Mouse (Mus musculus): Measurements from ENCODE around the gene Nos3. TPM values are rescaled to one million over a fixed set of nuclear protein-coding genes. Genes with fewer than 3 reads are reported as not detected.

The Nos3 gene
- polyA plus RNA-seq, 1 experiment from 2014 or later, result 26.5 TPM

GRCm38 (mm10) chr5:24334749-24335148, 29.9 kb upstream of the Nos3 start:
- peak; percentile 56 for DNase-seq (ENCODE audit: low spot score)
- Histone ChIP-seq H3K4me1 (ENCODE audit: insufficient read depth, low read depth, low read length) (peaks cover 6% of the 10 kb centered on the region; the same call in 1 of the 2 replicates), H3K4me3 (ENCODE audit: low read depth, low read length) (no peak overlapping the region), H3K27me3 (replicated peaks; ENCODE audit: insufficient read depth, low read length) (no peaks in the 10 kb centered on the region), H3K9me3 (ENCODE audit: low read length) (no peaks in the 10 kb centered on the region), H3K9ac (replicated peaks; ENCODE audit: low read depth) (no peak overlapping the region), H3K4me2 (replicated peaks; ENCODE audit: low read depth, low read length) (no peak overlapping the region), H3K36me3 (ENCODE audit: insufficient read depth, low read length) (no peaks in the 10 kb centered on the region), H3K27ac (ENCODE audit: low read length) (peak overlapping the region; percentile 51; the same call in 1 of the 2 replicates)
- TF ChIP-seq CTCF (IDR thresholded peaks at IDR 0.05) (no peak), EP300 (IDR thresholded peaks at IDR 0.05) (no peak)
- ATAC-seq, result peak; percentile 65
- 12% methylated on average over 3 of the region's 3 CpGs for WGBS

- ATAC-seq, result peak; percentile 70
- peak; percentile 67 for DNase-seq (ENCODE audit: low spot score)
- Histone ChIP-seq H3K27ac (ENCODE audit: low read length) (no peak overlapping the region; the same call in 1 of the 2 replicates), H3K4me1 (ENCODE audit: insufficient read depth, low read depth, low read length) (peaks cover 6% of the 10 kb centered on the region; the same call in 1 of the 2 replicates), H3K9ac (replicated peaks; ENCODE audit: low read depth) (no peak overlapping the region), H3K4me2 (replicated peaks; ENCODE audit: low read depth, low read length) (no peak overlapping the region), H3K36me3 (ENCODE audit: insufficient read depth, low read length) (no peaks in the 10 kb centered on the region), H3K27me3 (replicated peaks; ENCODE audit: insufficient read depth, low read length) (no peaks in the 10 kb centered on the region), H3K9me3 (ENCODE audit: low read length) (no peaks in the 10 kb centered on the region), H3K4me3 (ENCODE audit: low read depth, low read length) (no peak overlapping the region)
- peak; percentile 92 for TF ChIP-seq CTCF (IDR thresholded peaks at IDR 0.05)
- no peak for TF ChIP-seq EP300 (IDR thresholded peaks at IDR 0.05)
- 19% methylated on average over 3 of the region's 3 CpGs for WGBS
These were observed 28.6 kb upstream of the Nos3 start for GRCm38 (mm10) chr5:24335888-24336511.

- Histone ChIP-seq H3K4me2 (replicated peaks; ENCODE audit: low read depth, low read length) (no peak overlapping the region), H3K27ac (ENCODE audit: low read length) (no peak overlapping the region), H3K36me3 (ENCODE audit: insufficient read depth, low read length) (no peaks in the 10 kb centered on the region), H3K9ac (replicated peaks; ENCODE audit: low read depth) (no peak overlapping the region), H3K9me3 (ENCODE audit: low read length) (no peaks in the 10 kb centered on the region), H3K27me3 (replicated peaks; ENCODE audit: insufficient read depth, low read length) (no peaks in the 10 kb centered on the region), H3K4me1 (ENCODE audit: insufficient read depth, low read depth, low read length) (peaks cover 6% of the 10 kb centered on the region; the same call in 1 of the 2 replicates), H3K4me3 (ENCODE audit: low read depth, low read length) (no peak overlapping the region)
- ATAC-seq (peak; percentile 72), DNase-seq (ENCODE audit: low spot score) (peak; percentile 74)
- WGBS, result 12% methylated on average over 9 of the region's 9 CpGs
- TF ChIP-seq EP300 (IDR thresholded peaks at IDR 0.05) (no peak), CTCF (IDR thresholded peaks at IDR 0.05) (peak; percentile 57)
These were observed 27.2 kb upstream of the Nos3 start for GRCm38 (mm10) chr5:24337366-24337765.

- H3K4me1 ChIP-seq (ENCODE audit: insufficient read depth, low read depth, low read length), result peaks cover 6% of the 10 kb centered on the region; the same call in 1 of the 2 replicates
- no peaks in the 10 kb centered on the region for H3K27me3 ChIP-seq (replicated peaks; ENCODE audit: insufficient read depth, low read length)
- no peaks in the 10 kb centered on the region for H3K9me3 ChIP-seq (ENCODE audit: low read length)
- no peak for ATAC-seq
- no peak overlapping the region for H3K9ac ChIP-seq (replicated peaks; ENCODE audit: low read depth)
- no peaks in the 10 kb centered on the region for H3K36me3 ChIP-seq (ENCODE audit: insufficient read depth, low read length)
- TF ChIP-seq EP300 (IDR thresholded peaks at IDR 0.05) (no peak), CTCF (IDR thresholded peaks at IDR 0.05) (no peak)
- no peak overlapping the region for H3K4me2 ChIP-seq (replicated peaks; ENCODE audit: low read depth, low read length)
- no peak overlapping the region for H3K4me3 ChIP-seq (ENCODE audit: low read depth, low read length)
- WGBS, result 12% methylated on average over 2 of the region's 2 CpGs
- no peak overlapping the region for H3K27ac ChIP-seq (ENCODE audit: low read length)
- no peak for DNase-seq (ENCODE audit: low spot score)
These were observed 26.8 kb upstream of the Nos3 start for GRCm38 (mm10) chr5:24337821-24338220.

- WGBS, result 66% methylated on average over 14 of the region's 14 CpGs
- TF ChIP-seq EP300 (IDR thresholded peaks at IDR 0.05) (no peak), CTCF (IDR thresholded peaks at IDR 0.05) (no peak)
- Histone ChIP-seq H3K9me3 (ENCODE audit: low read length) (no peaks in the 10 kb centered on the region), H3K9ac (replicated peaks; ENCODE audit: low read depth) (no peak overlapping the region), H3K27me3 (replicated peaks; ENCODE audit: insufficient read depth, low read length) (no peaks in the 10 kb centered on the region), H3K4me1 (ENCODE audit: insufficient read depth, low read depth, low read length) (peaks cover 16% of the 10 kb centered on the region; the same call in 1 of the 2 replicates), H3K4me2 (replicated peaks; ENCODE audit: low read depth, low read length) (no peak overlapping the region), H3K27ac (ENCODE audit: low read length) (no peak overlapping the region), H3K36me3 (ENCODE audit: insufficient read depth, low read length) (no peaks in the 10 kb centered on the region), H3K4me3 (ENCODE audit: low read depth, low read length) (no peak overlapping the region)
- ATAC-seq, result peak; percentile 70
- peak; percentile 74 for DNase-seq (ENCODE audit: low spot score)
These were observed 22.2 kb upstream of the Nos3 start for GRCm38 (mm10) chr5:24342205-24342963.

GRCm38 (mm10) chr5:24342966-24343365, 21.6 kb upstream of the Nos3 start:
- no peak for ATAC-seq
- peaks cover 11% of the 10 kb centered on the region; the same call in 1 of the 2 replicates for H3K4me1 ChIP-seq (ENCODE audit: insufficient read depth, low read depth, low read length)
- 40% methylated on average over 8 of the region's 8 CpGs for WGBS
- H3K36me3 ChIP-seq (ENCODE audit: insufficient read depth, low read length), result no peaks in the 10 kb centered on the region
- no peak overlapping the region for H3K27ac ChIP-seq (ENCODE audit: low read length)
- TF ChIP-seq EP300 (IDR thresholded peaks at IDR 0.05), result no peak
- TF ChIP-seq CTCF (IDR thresholded peaks at IDR 0.05), result no peak
- no peak for DNase-seq (ENCODE audit: low spot score)
- H3K27me3 ChIP-seq (replicated peaks; ENCODE audit: insufficient read depth, low read length), result no peaks in the 10 kb centered on the region
- no peaks in the 10 kb centered on the region for H3K9me3 ChIP-seq (ENCODE audit: low read length)
- no peak overlapping the region for H3K9ac ChIP-seq (replicated peaks; ENCODE audit: low read depth)
- H3K4me3 ChIP-seq (ENCODE audit: low read depth, low read length), result no peak overlapping the region
- no peak overlapping the region for H3K4me2 ChIP-seq (replicated peaks; ENCODE audit: low read depth, low read length)
